Comparison of ENCODE assay signal across 18 mouse cellular contexts in genomic region chr4:116786587-116786986, GRCm38 (mm10). TPM values are rescaled to one million over a fixed set of nuclear protein-coding genes. Genes with fewer than 3 reads are reported as not detected.
A peak's percentile ranks its signal among the peaks of the same experiment; 100 is the strongest.
DNase-seq lines count a peak whose midpoint lies in the region; ATAC-seq and TF ChIP-seq lines count a peak whose summit lies in the region.
"Had no signal": no experiment of that assay in that cellular context is flagged by ENCODE, and none has a peak within 500 bp of the region (broad histone marks: within the 10 kb centered on the region; RNA-seq: fewer than 3 reads in every experiment).

No protein-coding gene starts in this region.

- peak; percentile 39 for TF ChIP-seq CTCF in kidney, postnatal 0 days (IDR thresholded peaks at IDR 0.05; ENCODE audit: low read depth)

- H3K27me3 ChIP-seq in kidney, postnatal 0 days (ENCODE audit: insufficient read depth, low read length): no peaks in the 10 kb centered on the region
- H3K27me3 ChIP-seq: limb, embryonic 13.5 days had no signal

- H3K9ac ChIP-seq in kidney, postnatal 0 days (ENCODE audit: low read depth, low read length): no peak overlapping the region
- H3K9ac ChIP-seq: limb, embryonic 13.5 days had no signal

- H3K4me3 ChIP-seq in kidney, postnatal 0 days (replicated peaks; ENCODE audit: low read depth, low read length): no peak overlapping the region
- H3K4me3 ChIP-seq: limb, embryonic 13.5 days had no signal

- H3K27ac ChIP-seq in kidney, postnatal 0 days: no peak overlapping the region
- H3K27ac ChIP-seq: limb, embryonic 13.5 days had no signal

- no peak for DNase-seq in kidney, postnatal 0 days (ENCODE audit: low spot score)
- DNase-seq in kidney, postnatal 25 days: no peak
- DNase-seq in 3T3-L1 (ENCODE audit: low read depth, low spot score) (peak; percentile 14), A20 (ENCODE audit: low read depth, low spot score) (peak; percentile 26), ZHBTc4 (ENCODE audit: low read depth, low spot score) (peak; percentile 60)
- DNase-seq in embryo, embryonic 9.5 days (ENCODE audit: extremely low spot score): no peak
- no peak for DNase-seq in frontal cortex, postnatal 14 days (ENCODE audit: low spot score in 2 of 2)
- DNase-seq: adrenal gland, adult 2 months; cerebellum, adult 9-10 months; heart, adult 18-20 months; heart, postnatal 10 days; kidney, postnatal 10 days; lung, postnatal 4 days; midbrain, embryonic 14.5 days; thymus, postnatal 36 days had no signal

- 93% methylated on average over 1 of the region's 1 CpGs for WGBS in kidney, postnatal 0 days

- ATAC-seq in kidney, postnatal 0 days (replicated peaks; ENCODE audit: low FRiP score, low read depth): no peak
- ATAC-seq in megakaryocyte, adult 5-6 weeks (ENCODE audit: poor library complexity, severe bottlenecking): no peak
- ATAC-seq: inflammation-experienced regulatory T-cells, adult 6 months had no signal

- no peaks in the 10 kb centered on the region for H3K9me3 ChIP-seq in kidney, postnatal 0 days (replicated peaks; ENCODE audit: low read length)
- H3K9me3 ChIP-seq: limb, embryonic 13.5 days had no signal

- no peaks in the 10 kb centered on the region for H3K36me3 ChIP-seq in kidney, postnatal 0 days (ENCODE audit: insufficient read depth, low read length)
- H3K36me3 ChIP-seq: limb, embryonic 13.5 days had no signal

- no peaks in the 10 kb centered on the region for H3K4me1 ChIP-seq in kidney, postnatal 0 days (replicated peaks; ENCODE audit: insufficient read depth, low read length)

- no peak overlapping the region for H3K4me2 ChIP-seq in kidney, postnatal 0 days (ENCODE audit: low read length)
- H3K4me2 ChIP-seq: limb, embryonic 13.5 days had no signal

RNA-seq across cellular contexts. Expression of gene Toe1, which starts 20.9 kb away (rescaled TPM):
- polyA plus RNA-seq in kidney, postnatal 0 days (2015; fragmentation: Nextera tagmentation; extraction: Ambion mirVana): 28.9 and 30.8 TPM in 2 replicates
- 17.7 and 18.2 TPM in 2 replicates for total RNA-seq in megakaryocyte, adult 5-6 weeks (2015)
- total RNA-seq in megakaryocyte, adult 5-6 weeks (2017): 31.9 and 41.1 TPM in 2 replicates

RNA-seq across cellular contexts. Expression of gene Mutyh, which starts 20.9 kb away (rescaled TPM):
- polyA plus RNA-seq in kidney, postnatal 0 days (2015; fragmentation: Nextera tagmentation; extraction: Ambion mirVana): 8.8 and 9.9 TPM in 2 replicates
- 5.3 and 10.8 TPM in 2 replicates for total RNA-seq in megakaryocyte, adult 5-6 weeks (2015)
- total RNA-seq in megakaryocyte, adult 5-6 weeks (2017): 2.7 and 5.5 TPM in 2 replicates

RNA-seq across cellular contexts. Expression of gene Hpdl, which starts 34.9 kb away (rescaled TPM):
- polyA plus RNA-seq in kidney, postnatal 0 days (2015; fragmentation: Nextera tagmentation; extraction: Ambion mirVana): 2.2 and 2.3 TPM in 2 replicates
- total RNA-seq in megakaryocyte, adult 5-6 weeks (2015): not detected in 2 replicates
- total RNA-seq in megakaryocyte, adult 5-6 weeks (2017): not detected in 2 replicates

Comparison
In these comparisons a context has a peak if more than half of its experiments do, and no peak if none do; other contexts are left out.
1. DNase-seq: peak in 3T3-L1 (single experiment), A20 (single experiment) and ZHBTc4 (single experiment); none in kidney, postnatal 0 days (single experiment), kidney, postnatal 25 days (0 of 2), embryo, embryonic 9.5 days (single experiment) and frontal cortex, postnatal 14 days (0 of 2).